In the genomic region with DNA sequence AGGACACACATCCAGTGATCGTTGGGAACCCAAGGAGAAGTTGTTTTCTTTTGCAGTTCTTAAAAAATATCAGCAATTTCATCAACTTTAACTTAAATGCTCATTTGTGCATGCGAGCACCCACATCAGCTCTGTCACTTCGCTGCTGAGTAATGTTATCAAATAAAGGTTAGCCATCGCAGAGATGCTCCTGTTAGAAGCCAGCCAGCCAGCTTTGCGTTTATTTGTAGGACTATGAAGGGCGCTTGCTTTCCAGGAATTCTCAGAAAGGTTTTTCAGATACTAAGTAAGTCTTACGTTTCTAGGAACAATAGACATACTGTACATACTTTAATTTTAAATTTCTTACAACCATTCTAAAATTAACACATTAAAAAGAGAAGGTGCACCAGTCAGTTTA, we compare ENCODE assay signal across 25 mouse cellular contexts.
"Had no signal": no experiment of that assay in that cellular context is flagged by ENCODE, and none has a peak within 500 bp of the region (broad histone marks: within the 10 kb centered on the region; RNA-seq: fewer than 3 reads in every experiment).

No protein-coding gene starts in this region.

- ATAC-seq: hindbrain, postnatal 0 days; intestine, embryonic 16.5 days had no signal

- H3K27ac ChIP-seq: hindbrain, embryonic 13.5 days; hindbrain, embryonic 15.5 days; hindbrain, postnatal 0 days; kidney, embryonic 15.5 days; kidney, postnatal 0 days; limb, embryonic 13.5 days; limb, embryonic 15.5 days; liver, embryonic 13.5 days; liver, embryonic 15.5 days had no signal

- H3K9me3 ChIP-seq: heart, embryonic 10.5 days; heart, embryonic 12.5 days; hindbrain, embryonic 13.5 days; hindbrain, embryonic 15.5 days; kidney, embryonic 15.5 days; limb, embryonic 13.5 days; limb, embryonic 15.5 days; liver, embryonic 13.5 days; liver, embryonic 15.5 days had no signal

- H3K4me2 ChIP-seq: hindbrain, embryonic 13.5 days; hindbrain, embryonic 15.5 days; kidney, embryonic 15.5 days; limb, embryonic 13.5 days; limb, embryonic 15.5 days; liver, embryonic 11.5 days; liver, embryonic 13.5 days; liver, embryonic 15.5 days had no signal

- H3K36me3 ChIP-seq: liver, embryonic 13.5 days; liver, embryonic 15.5 days had no signal

- H3K4me1 ChIP-seq: hindbrain, embryonic 13.5 days; hindbrain, embryonic 15.5 days; limb, embryonic 13.5 days; limb, embryonic 15.5 days; liver, embryonic 13.5 days; liver, embryonic 15.5 days had no signal

- H3K9ac ChIP-seq: heart, embryonic 12.5 days; hindbrain, embryonic 13.5 days; hindbrain, embryonic 15.5 days; kidney, embryonic 15.5 days; limb, embryonic 13.5 days; limb, embryonic 15.5 days; liver, embryonic 13.5 days; liver, embryonic 15.5 days had no signal

- DNase-seq: gastrocnemius, postnatal 14 days; gastrocnemius, postnatal 36 days; heart, adult 18-20 months; heart, postnatal 14 days; kidney, adult 11 months; kidney, adult 2 months; kidney, adult 9 months; kidney, postnatal 14 days; kidney, postnatal 36 days; layer of hippocampus, adult 9-11 months; layer of hippocampus, postnatal 36 days; left cerebral cortex, postnatal 4 days; liver, embryonic 13.5 days had no signal

- H3K27me3 ChIP-seq: heart, embryonic 12.5 days; hindbrain, embryonic 13.5 days; hindbrain, embryonic 15.5 days; kidney, embryonic 15.5 days; limb, embryonic 13.5 days; limb, embryonic 15.5 days; liver, embryonic 13.5 days; liver, embryonic 15.5 days had no signal

- H3K4me3 ChIP-seq: heart, embryonic 10.5 days; heart, embryonic 12.5 days; hindbrain, embryonic 13.5 days; hindbrain, embryonic 15.5 days; kidney, embryonic 15.5 days; limb, embryonic 13.5 days; limb, embryonic 15.5 days; liver, embryonic 13.5 days; liver, embryonic 15.5 days had no signal
